Mouse (Mus musculus): Measurements from ENCODE around the gene Bcas3. TPM values are rescaled to one million over a fixed set of nuclear protein-coding genes. Genes with fewer than 3 reads are reported as not detected.

The Bcas3 gene
- total and polyA plus RNA-seq, 2 experiments from 2014 or later = 29.3 to 31.6 TPM

DNA sequence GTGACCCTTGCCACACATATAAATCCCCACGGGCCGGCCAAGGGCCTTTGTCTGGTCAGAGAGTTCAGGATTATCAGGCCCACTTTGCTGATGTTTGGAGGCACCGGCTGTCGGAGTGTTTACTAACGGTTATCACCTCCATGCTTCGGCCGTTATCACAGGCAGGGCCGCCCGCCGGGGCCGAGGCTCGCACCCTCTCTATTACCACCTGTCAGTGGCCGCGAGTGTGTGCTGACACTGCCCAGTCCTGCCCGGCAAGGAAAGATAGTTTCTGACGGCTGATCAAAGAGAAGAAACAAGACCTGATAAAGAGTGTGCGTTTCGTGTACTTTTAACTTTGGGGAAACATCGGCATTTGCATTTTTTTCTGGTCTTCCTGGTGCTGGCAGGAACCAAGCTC is 446.9 kb downstream of the Bcas3 start:
- Histone ChIP-seq H3K36me3 (ENCODE audit: insufficient read depth) (no peaks in the 10 kb centered on the region), H3K4me3 (ENCODE audit: low read depth, low read length) (no peak overlapping the region), H3K9me3 (ENCODE audit: low read length) (no peaks in the 10 kb centered on the region), H3K27me3 (ENCODE audit: insufficient read depth, low read length) (no peaks in the 10 kb centered on the region), H3K4me2 (ENCODE audit: low read depth) (no peak overlapping the region), H3K9ac (no peak overlapping the region), H3K4me1 (ENCODE audit: insufficient read depth) (no peaks in the 10 kb centered on the region), H3K27ac (ENCODE audit: low read depth, low read length) (no peak overlapping the region)
- DNase-seq = no peak
- WGBS = 87% methylated on average over 19 of the region's 19 CpGs
- no peak for ATAC-seq
- TF ChIP-seq CTCF (IDR thresholded peaks at IDR 0.05; ENCODE audit: low read depth) = no peak

DNA sequence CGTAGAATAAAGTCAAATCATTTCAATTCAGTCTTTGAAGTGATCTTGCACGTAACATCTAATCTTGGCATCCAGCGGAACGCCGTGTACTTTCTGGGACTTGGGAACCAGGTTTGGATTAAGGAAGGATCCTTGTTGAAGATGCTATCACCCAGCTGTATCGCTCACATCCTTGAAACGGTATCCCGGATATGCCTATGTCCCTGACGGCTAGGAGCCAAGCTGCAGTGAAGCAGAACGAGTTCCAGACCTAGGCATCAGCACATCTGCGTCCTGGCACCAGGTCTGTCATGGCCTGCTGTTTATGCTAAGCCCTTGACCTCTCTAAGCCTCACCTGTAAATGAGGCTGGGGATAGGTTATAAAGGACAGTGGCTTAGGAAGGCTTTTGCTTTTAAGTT is 447.4 kb downstream of the Bcas3 start:
- H3K9me3 ChIP-seq (ENCODE audit: low read length) = no peaks in the 10 kb centered on the region
- WGBS = 89% methylated on average over 11 of the region's 11 CpGs
- H3K27me3 ChIP-seq (ENCODE audit: insufficient read depth, low read length) = no peaks in the 10 kb centered on the region
- no peak for DNase-seq
- H3K27ac ChIP-seq (ENCODE audit: low read depth, low read length) = no peak overlapping the region
- H3K9ac ChIP-seq = no peak overlapping the region
- no peaks in the 10 kb centered on the region for H3K4me1 ChIP-seq (ENCODE audit: insufficient read depth)
- no peaks in the 10 kb centered on the region for H3K36me3 ChIP-seq (ENCODE audit: insufficient read depth)
- TF ChIP-seq CTCF (IDR thresholded peaks at IDR 0.05; ENCODE audit: low read depth) = no peak
- H3K4me3 ChIP-seq (ENCODE audit: low read depth, low read length) = no peak overlapping the region
- ATAC-seq = no peak
- no peak overlapping the region for H3K4me2 ChIP-seq (ENCODE audit: low read depth)

- Histone ChIP-seq H3K9ac (no peak overlapping the region), H3K4me3 (ENCODE audit: low read depth, low read length) (no peak overlapping the region), H3K9me3 (ENCODE audit: low read length) (no peaks in the 10 kb centered on the region), H3K27me3 (ENCODE audit: insufficient read depth, low read length) (no peaks in the 10 kb centered on the region), H3K4me2 (ENCODE audit: low read depth) (no peak overlapping the region), H3K4me1 (ENCODE audit: insufficient read depth) (no peaks in the 10 kb centered on the region), H3K36me3 (ENCODE audit: insufficient read depth) (no peaks in the 10 kb centered on the region), H3K27ac (ENCODE audit: low read depth, low read length) (no peak overlapping the region)
- no peak for TF ChIP-seq CTCF (IDR thresholded peaks at IDR 0.05; ENCODE audit: low read depth)
- DNase-seq (no peak), ATAC-seq (no peak)
- 87% methylated on average over 5 of the region's 5 CpGs for WGBS
Observed at GRCm38 (mm10) chr11:85804048-85804447, 451.1 kb downstream of the Bcas3 start.

DNA sequence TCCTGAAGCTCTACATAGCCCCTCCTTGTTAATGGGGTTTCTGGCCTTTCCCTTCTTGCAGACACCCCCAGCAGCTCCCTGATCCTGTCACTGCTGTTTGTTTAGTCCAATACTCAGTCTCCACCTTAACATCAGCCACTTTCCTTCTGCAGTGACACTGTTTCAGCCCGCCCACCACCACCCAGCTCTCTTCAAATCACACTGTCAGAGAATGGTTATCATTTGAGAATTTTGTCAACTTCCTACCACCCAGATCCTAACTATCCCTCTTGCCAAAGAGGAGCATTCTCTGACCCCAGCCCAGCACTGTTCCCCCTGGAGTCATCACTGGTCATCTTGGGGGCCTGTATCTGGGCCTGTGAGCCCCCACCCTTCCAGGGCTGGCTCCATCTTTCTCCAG is 452.8 kb downstream of the Bcas3 start:
- TF ChIP-seq CTCF (IDR thresholded peaks at IDR 0.05; ENCODE audit: low read depth) = no peak
- ATAC-seq (no peak), DNase-seq (no peak)
- no peak overlapping the region for H3K27ac ChIP-seq (ENCODE audit: low read depth, low read length)
- no peak overlapping the region for H3K9ac ChIP-seq
- WGBS = 77% methylated on average over 1 of the region's 1 CpGs
- H3K36me3 ChIP-seq (ENCODE audit: insufficient read depth) = no peaks in the 10 kb centered on the region
- H3K9me3 ChIP-seq (ENCODE audit: low read length) = no peaks in the 10 kb centered on the region
- no peak overlapping the region for H3K4me2 ChIP-seq (ENCODE audit: low read depth)
- no peaks in the 10 kb centered on the region for H3K4me1 ChIP-seq (ENCODE audit: insufficient read depth)
- H3K27me3 ChIP-seq (ENCODE audit: insufficient read depth, low read length) = no peaks in the 10 kb centered on the region
- H3K4me3 ChIP-seq (ENCODE audit: low read depth, low read length) = no peak overlapping the region

- Histone ChIP-seq H3K27ac (ENCODE audit: low read depth, low read length) (no peak overlapping the region), H3K4me3 (ENCODE audit: low read depth, low read length) (no peak overlapping the region), H3K4me1 (ENCODE audit: insufficient read depth) (no peaks in the 10 kb centered on the region), H3K4me2 (ENCODE audit: low read depth) (no peak overlapping the region), H3K36me3 (ENCODE audit: insufficient read depth) (no peaks in the 10 kb centered on the region), H3K9ac (no peak overlapping the region), H3K27me3 (ENCODE audit: insufficient read depth, low read length) (no peaks in the 10 kb centered on the region), H3K9me3 (ENCODE audit: low read length) (no peaks in the 10 kb centered on the region)
- no peak for DNase-seq
- WGBS = 88% methylated on average over 11 of the region's 11 CpGs
- no peak for TF ChIP-seq CTCF (IDR thresholded peaks at IDR 0.05; ENCODE audit: low read depth)
- no peak for ATAC-seq
Observed at GRCm38 (mm10) chr11:85807353-85807752, 454.4 kb downstream of the Bcas3 start.

GRCm38 (mm10) chr11:85811229-85811628 is 458.3 kb downstream of the Bcas3 start:
- Histone ChIP-seq H3K9ac (no peak overlapping the region), H3K4me3 (ENCODE audit: low read depth, low read length) (no peak overlapping the region), H3K4me2 (ENCODE audit: low read depth) (no peak overlapping the region), H3K36me3 (ENCODE audit: insufficient read depth) (no peaks in the 10 kb centered on the region), H3K27me3 (ENCODE audit: insufficient read depth, low read length) (no peaks in the 10 kb centered on the region; the same call in 1 of the 2 replicates), H3K27ac (ENCODE audit: low read depth, low read length) (no peak overlapping the region), H3K9me3 (ENCODE audit: low read length) (no peaks in the 10 kb centered on the region), H3K4me1 (ENCODE audit: insufficient read depth) (no peaks in the 10 kb centered on the region)
- WGBS = 76% methylated on average over 4 of the region's 4 CpGs
- no peak for TF ChIP-seq CTCF (IDR thresholded peaks at IDR 0.05; ENCODE audit: low read depth)
- no peak for DNase-seq
- no peak for ATAC-seq

GRCm38 (mm10) chr11:85811676-85812075 is 458.7 kb downstream of the Bcas3 start:
- WGBS = 92% methylated on average over 5 of the region's 5 CpGs
- no peak overlapping the region for H3K27ac ChIP-seq (ENCODE audit: low read depth, low read length)
- no peak for DNase-seq
- H3K4me3 ChIP-seq (ENCODE audit: low read depth, low read length) = no peak overlapping the region
- no peak for TF ChIP-seq CTCF (IDR thresholded peaks at IDR 0.05; ENCODE audit: low read depth)
- H3K27me3 ChIP-seq (ENCODE audit: insufficient read depth, low read length) = no peaks in the 10 kb centered on the region; the same call in 1 of the 2 replicates
- no peaks in the 10 kb centered on the region for H3K4me1 ChIP-seq (ENCODE audit: insufficient read depth)
- H3K9ac ChIP-seq = no peak overlapping the region
- H3K4me2 ChIP-seq (ENCODE audit: low read depth) = no peak overlapping the region
- ATAC-seq = no peak
- no peaks in the 10 kb centered on the region for H3K36me3 ChIP-seq (ENCODE audit: insufficient read depth)
- H3K9me3 ChIP-seq (ENCODE audit: low read length) = no peaks in the 10 kb centered on the region
